Mouse (Mus musculus): ENCODE measurements at regions not wholly inside any gene's neighbourhood (a gene's known extent, or its start where the extent isn't known, plus 50 kb on each side); places are given as distances from the start of the nearest gene placed in this dataset.

GRCm38 (mm10) chr12:46327865-46328264 lies 490.9 kb downstream of the Nova1 start:
- TF ChIP-seq ZC3H11A (IDR thresholded peaks at IDR 0.05; ENCODE audit: low read depth, low read length) (no peak), USF1 (IDR thresholded peaks at IDR 0.05; ENCODE audit: low read depth, low read length) (no peak), ELF1 (IDR thresholded peaks at IDR 0.05; ENCODE audit: low read depth, low read length) (no peak)

Measured in CH12.LX (cell line).